Mouse (Mus musculus): Measurements from ENCODE around the gene Cwf19l1. TPM values are rescaled to one million over a fixed set of nuclear protein-coding genes. Genes with fewer than 3 reads are reported as not detected.

The Cwf19l1 gene
- polyA plus RNA-seq, 2 experiments, result 8.8 to 12.9 TPM

- no peaks in the 10 kb centered on the region for H3K36me3 ChIP-seq (replicated peaks; ENCODE audit: control insufficient read depth, insufficient read depth, low read depth)
- DNase-seq (ENCODE audit: low read depth in 3 of 3, low spot score in 3 of 3), result no peak
- peaks cover 8 to 11% of the 10 kb centered on the region in 2 experiments; a peak in 3 of 4 replicates for H3K4me1 ChIP-seq (replicated peaks; ENCODE audit: control insufficient read depth in 2 of 2, insufficient read depth in 2 of 2, low read length in 1 of 2)
- H3K4me2 ChIP-seq (ENCODE audit: low read depth), result no peak overlapping the region
- H3K27me3 ChIP-seq (ENCODE audit: control insufficient read depth, insufficient read depth, low read length), result no peaks in the 10 kb centered on the region
- no peak overlapping the region for H3K9ac ChIP-seq (replicated peaks)
- WGBS (ENCODE audit: insufficient replicate concordance), result 25% methylated on average over 2 of the region's 2 CpGs
- no peak overlapping the region for H3K27ac ChIP-seq
- ATAC-seq (ENCODE audit: insufficient read depth), result no peak
- peak; percentile 48 for TF ChIP-seq CTCF (IDR thresholded peaks at IDR 0.05; ENCODE audit: low read depth)
- TF ChIP-seq EP300 (IDR thresholded peaks at IDR 0.05; ENCODE audit: low read depth), result no peak
- H3K4me3 ChIP-seq (ENCODE audit: insufficient read depth in 1 of 2, low read depth in 2 of 2, low read length in 2 of 2), result no peak overlapping the region
- H3K9me3 ChIP-seq (ENCODE audit: control insufficient read depth, low read length), result no peaks in the 10 kb centered on the region
Measured at GRCm38 (mm10) chr19:44148345-44148744, 12.7 kb upstream of the Cwf19l1 start.

GRCm38 (mm10) chr19:44146951-44147350 lies 11.3 kb upstream of the Cwf19l1 start:
- Histone ChIP-seq H3K36me3 (replicated peaks; ENCODE audit: control insufficient read depth, insufficient read depth, low read depth) (peaks cover 9% of the 10 kb centered on the region), H3K4me2 (ENCODE audit: low read depth) (no peak overlapping the region), H3K27me3 (ENCODE audit: control insufficient read depth, insufficient read depth, low read length) (no peaks in the 10 kb centered on the region), H3K27ac (no peak overlapping the region), H3K9me3 (ENCODE audit: control insufficient read depth, low read length) (no peaks in the 10 kb centered on the region), H3K4me1 (replicated peaks; ENCODE audit: control insufficient read depth in 2 of 2, insufficient read depth in 2 of 2, low read length in 1 of 2) (peaks cover 8 to 11% of the 10 kb centered on the region in 2 experiments; a peak in 3 of 4 replicates), H3K9ac (replicated peaks) (no peak overlapping the region), H3K4me3 (ENCODE audit: insufficient read depth in 1 of 2, low read depth in 2 of 2, low read length in 2 of 2) (no peak overlapping the region)
- DNase-seq (ENCODE audit: low read depth in 3 of 3, low spot score in 3 of 3), result no peak
- no peak for ATAC-seq (ENCODE audit: insufficient read depth)
- TF ChIP-seq EP300 (IDR thresholded peaks at IDR 0.05; ENCODE audit: low read depth) (no peak), CTCF (IDR thresholded peaks at IDR 0.05; ENCODE audit: low read depth) (no peak)
- 86% methylated on average over 8 of the region's 8 CpGs for WGBS (ENCODE audit: insufficient replicate concordance)

- Histone ChIP-seq H3K9me3 (ENCODE audit: control insufficient read depth, low read length) (no peaks in the 10 kb centered on the region), H3K27me3 (ENCODE audit: control insufficient read depth, insufficient read depth, low read length) (no peaks in the 10 kb centered on the region), H3K36me3 (replicated peaks; ENCODE audit: control insufficient read depth, insufficient read depth, low read depth) (peaks cover 12% of the 10 kb centered on the region), H3K9ac (replicated peaks) (peak overlapping the region; percentile 79; the same call in 1 of the 2 replicates), H3K27ac (no peak overlapping the region), H3K4me1 (replicated peaks; ENCODE audit: control insufficient read depth in 2 of 2, insufficient read depth in 2 of 2, low read length in 1 of 2) (peaks cover 8 to 11% of the 10 kb centered on the region in 2 experiments; a peak in 3 of 4 replicates), H3K4me2 (ENCODE audit: low read depth) (peak overlapping the region; percentile 91), H3K4me3 (ENCODE audit: insufficient read depth in 1 of 2, low read depth in 2 of 2, low read length in 2 of 2) (peak overlapping the region; percentile 49 to 80)
- DNase-seq (ENCODE audit: low read depth in 3 of 3, low spot score in 3 of 3), result no peak
- 55% methylated on average over 9 of the region's 9 CpGs for WGBS (ENCODE audit: insufficient replicate concordance)
- no peak; the same call in 1 of the 2 replicates for ATAC-seq (ENCODE audit: insufficient read depth)
- TF ChIP-seq CTCF (IDR thresholded peaks at IDR 0.05; ENCODE audit: low read depth), result no peak
- no peak for TF ChIP-seq EP300 (IDR thresholded peaks at IDR 0.05; ENCODE audit: low read depth)
Measured at GRCm38 (mm10) chr19:44146568-44146879, 10.8 kb upstream of the Cwf19l1 start.

- H3K4me3 ChIP-seq (ENCODE audit: insufficient read depth in 1 of 2, low read depth in 2 of 2, low read length in 2 of 2), result peak within 1 kb of the TSS; percentile 64 to 80
- peak within 1 kb of the TSS; percentile 79 for H3K9ac ChIP-seq (replicated peaks)
- no peak within 1 kb of the TSS for H3K27ac ChIP-seq
- ATAC-seq (ENCODE audit: insufficient read depth), result peak; percentile 90
- H3K27me3 ChIP-seq (ENCODE audit: control insufficient read depth, insufficient read depth, low read length), result no peaks in the 10 kb centered on the region
- peak; percentile 64 to 71 (median 66) for DNase-seq (ENCODE audit: low read depth in 3 of 3, low spot score in 3 of 3)
- TF ChIP-seq EP300 (IDR thresholded peaks at IDR 0.05; ENCODE audit: low read depth), result no peak
- no peak for TF ChIP-seq CTCF (IDR thresholded peaks at IDR 0.05; ENCODE audit: low read depth)
- peak within 1 kb of the TSS; percentile 91 for H3K4me2 ChIP-seq (ENCODE audit: low read depth)
- WGBS (ENCODE audit: insufficient replicate concordance), result 5% methylated on average over 46 of the region's 46 CpGs
- H3K36me3 ChIP-seq (replicated peaks; ENCODE audit: control insufficient read depth, insufficient read depth, low read depth), result peaks cover 12% of the 10 kb centered on the region
- peaks cover 8 to 11% of the 10 kb centered on the region in 2 experiments; a peak in 3 of 4 replicates for H3K4me1 ChIP-seq (replicated peaks; ENCODE audit: control insufficient read depth in 2 of 2, insufficient read depth in 2 of 2, low read length in 1 of 2)
- no peaks in the 10 kb centered on the region for H3K9me3 ChIP-seq (ENCODE audit: control insufficient read depth, low read length)
Measured at GRCm38 (mm10) chr19:44145702-44146567, 10.3 kb upstream of the Cwf19l1 start, which contains the start of gene Bloc1s2. TSS of gene Bloc1s2 (minus strand) at chr19:44146446.

- Histone ChIP-seq H3K4me3 (ENCODE audit: insufficient read depth in 1 of 2, low read depth in 2 of 2, low read length in 2 of 2) (no peak overlapping the region), H3K27me3 (ENCODE audit: control insufficient read depth, insufficient read depth, low read length) (no peaks in the 10 kb centered on the region), H3K9me3 (ENCODE audit: control insufficient read depth, low read length) (no peaks in the 10 kb centered on the region), H3K4me2 (ENCODE audit: low read depth) (no peak overlapping the region), H3K4me1 (replicated peaks; ENCODE audit: control insufficient read depth in 2 of 2, insufficient read depth in 2 of 2, low read length in 1 of 2) (peaks cover 8 to 11% of the 10 kb centered on the region in 2 experiments; a peak in 3 of 4 replicates), H3K9ac (replicated peaks) (no peak overlapping the region; the same call in 1 of the 2 replicates), H3K27ac (no peak overlapping the region), H3K36me3 (replicated peaks; ENCODE audit: control insufficient read depth, insufficient read depth, low read depth) (peaks cover 12% of the 10 kb centered on the region)
- TF ChIP-seq EP300 (IDR thresholded peaks at IDR 0.05; ENCODE audit: low read depth), result no peak
- no peak for TF ChIP-seq CTCF (IDR thresholded peaks at IDR 0.05; ENCODE audit: low read depth)
- no peak for DNase-seq (ENCODE audit: low read depth in 3 of 3, low spot score in 3 of 3)
- no peak for ATAC-seq (ENCODE audit: insufficient read depth)
- 40% methylated on average over 9 of the region's 9 CpGs for WGBS (ENCODE audit: insufficient replicate concordance)
Measured at GRCm38 (mm10) chr19:44144366-44144765, 8.7 kb upstream of the Cwf19l1 start.
